Mouse (Mus musculus) brain, embryonic 14.5 days (tissue): ENCODE measurements around the gene Esr1. TPM values are rescaled to one million over a fixed set of nuclear protein-coding genes. Genes with fewer than 3 reads are reported as not detected.
A peak's percentile ranks its signal among the peaks of the same experiment; 100 is the strongest.

Experiments
- DNase-seq: peaks from one replicate; pipeline ENCODE4 v3.0.0-alpha.2; 2011; ENCODE audit warnings: low read depth
- CTCF ChIP-seq: fragments of 200-500 bp; IDR thresholded peaks from 2 replicates; pipeline ENCODE4 v1.5.1; 2012; ENCODE audit warnings: inconsistent platforms, mild to moderate bottlenecking, moderate library complexity, borderline replicate concordance; ENCODE audit not compliant: insufficient read depth, insufficient read length; ENCODE audit errors: extremely low read depth
- POLR2A ChIP-seq: fragments of 200-500 bp; IDR thresholded peaks from 2 replicates; pipeline ENCODE4 v1.6.1; 2012; ENCODE audit warnings: mild to moderate bottlenecking, inconsistent platforms, borderline replicate concordance; ENCODE audit not compliant: poor library complexity, insufficient read depth, insufficient read length, severe bottlenecking; ENCODE audit errors: extremely low read depth
- polyA plus RNA-seq: library from polyadenylated mRNA; depleted of rRNA; stranded (reverse); fragments of >200 nt; gene quantifications from 2 replicates; pipeline ENCODE4 v1.2.3, GENCODE M21; 2012; rRNA removed

Gene Esr1
- polyA plus RNA-seq, 1 experiment: 0.19 TPM

- TF ChIP-seq CTCF (no peak), POLR2A (no peak)
- DNase-seq: no peak
These were observed 417.8 kb downstream of the Esr1 start for GRCm38 (mm10) chr10:5029161-5029560.

GRCm38 (mm10) chr10:5029883-5030282 lies 418.5 kb downstream of the Esr1 start:
- no peak for TF ChIP-seq POLR2A
- TF ChIP-seq CTCF: no peak
- DNase-seq: no peak

GRCm38 (mm10) chr10:5032192-5033048 lies 421.0 kb downstream of the Esr1 start:
- peak; percentile 65 for DNase-seq
- TF ChIP-seq CTCF (no peak), POLR2A (no peak)

- TF ChIP-seq CTCF (no peak), POLR2A (no peak)
- no peak for DNase-seq
These were observed 429.9 kb downstream of the Esr1 start for GRCm38 (mm10) chr10:5041254-5041653.

GRCm38 (mm10) chr10:5044481-5044880 lies 433.1 kb downstream of the Esr1 start:
- no peak for TF ChIP-seq POLR2A
- TF ChIP-seq CTCF: no peak
- DNase-seq: no peak

- TF ChIP-seq CTCF (no peak), POLR2A (no peak)
- no peak for DNase-seq
These were observed 433.8 kb downstream of the Esr1 start for GRCm38 (mm10) chr10:5045213-5045612.

- DNase-seq: no peak
- TF ChIP-seq CTCF (no peak), POLR2A (no peak)
These were observed 434.3 kb downstream of the Esr1 start for GRCm38 (mm10) chr10:5045671-5046070.

Other genes starting within 250 kb of the Esr1 start
- 16.3 and 16.8 TPM in 2 replicates for gene Zbtb2, start 223.5 kb upstream of the Esr1 start, polyA plus RNA-seq
- gene Rmnd1, start 179.2 kb upstream of the Esr1 start, polyA plus RNA-seq: 53.3 and 67.1 TPM in 2 replicates
- gene Armt1, start 179.1 kb upstream of the Esr1 start, polyA plus RNA-seq: 14.0 and 15.6 TPM in 2 replicates
- gene Ccdc170, start 129.1 kb upstream of the Esr1 start, polyA plus RNA-seq: 0.15 and 0.44 TPM in 2 replicates